Mouse (Mus musculus): Measurements from ENCODE around the gene Ampd2. TPM values are rescaled to one million over a fixed set of nuclear protein-coding genes. Genes with fewer than 3 reads are reported as not detected.

Gene Ampd2
- 38.6 and 42.2 TPM in 2 replicates for polyA plus RNA-seq (2014; fragmentation: Nextera tagmentation; extraction: Ambion mirVana)

DNA sequence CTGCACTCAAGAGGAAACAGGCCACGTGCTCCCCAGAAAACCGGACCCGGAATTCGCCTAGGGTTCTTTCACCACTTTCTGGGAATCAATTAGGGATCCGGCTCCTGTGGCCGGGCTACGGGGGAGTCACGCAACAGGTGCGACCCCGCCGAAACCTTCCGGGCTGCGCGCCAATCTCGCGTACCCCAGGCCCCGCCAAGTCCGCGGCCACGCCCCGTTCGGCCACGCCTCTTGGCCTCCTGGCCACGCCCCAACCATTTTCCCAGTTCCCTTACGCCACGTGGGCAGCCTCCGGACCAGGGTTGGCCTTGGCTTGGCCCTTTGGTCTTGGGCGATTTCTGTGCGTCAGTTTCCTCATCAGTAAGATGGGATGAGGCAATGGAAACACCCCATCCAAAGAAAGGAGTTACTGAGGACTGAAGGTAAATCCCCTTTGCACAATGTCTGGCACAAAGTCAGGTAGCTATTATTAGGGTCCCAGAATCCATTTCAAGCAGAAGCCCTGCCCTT, at the start of gene Ampd2:
Ampd2 (minus strand) TSS at position 182 of the 510 bp plus-strand sequence.
- H3K9ac ChIP-seq (ENCODE audit: low read length), result peak within 1 kb of the TSS; percentile 69
- DNase-seq (ENCODE audit: low spot score), result peak; percentile 91
- peak; percentile 28 for ATAC-seq (replicated peaks; ENCODE audit: low FRiP score, low TSS enrichment, low read depth)

DNA sequence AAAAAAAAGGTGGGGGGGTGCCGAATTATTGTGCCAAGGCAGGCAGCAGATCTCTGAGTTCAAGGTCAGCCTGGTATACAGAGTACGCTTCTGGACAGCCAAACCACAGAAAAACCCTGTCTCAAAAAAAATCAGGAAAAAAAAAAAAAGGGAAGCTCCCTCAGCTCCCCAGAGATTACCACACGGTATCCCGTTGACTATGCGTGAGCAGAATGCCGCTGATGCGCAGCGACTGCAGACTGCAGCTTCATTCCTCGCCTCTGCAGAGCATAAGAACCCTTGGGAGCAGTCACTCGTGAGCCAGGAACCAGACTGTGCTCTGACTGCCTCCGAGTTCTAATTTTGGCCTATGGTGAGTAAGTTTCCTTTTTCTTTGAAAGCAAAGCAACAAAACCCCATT, 48.2 kb upstream of the Ampd2 start:
- Histone ChIP-seq H3K4me3 (ENCODE audit: low read depth, low read length) (no peak overlapping the region), H3K4me1 (replicated peaks; ENCODE audit: control insufficient read depth, insufficient read depth, low read length) (no peaks in the 10 kb centered on the region; the same call in 1 of the 2 replicates), H3K27me3 (replicated peaks; ENCODE audit: control insufficient read depth, insufficient read depth, low read length) (no peaks in the 10 kb centered on the region), H3K27ac (ENCODE audit: low read depth) (no peak overlapping the region), H3K9me3 (ENCODE audit: control insufficient read depth, low read length) (no peaks in the 10 kb centered on the region), H3K36me3 (ENCODE audit: control insufficient read depth, insufficient read depth, low read length) (0 out of 2 replicates have a peak, but pooled peaks cover 2% of the 10 kb centered on the region), H3K4me2 (ENCODE audit: low read length) (no peak overlapping the region), H3K9ac (ENCODE audit: low read length) (no peak overlapping the region)
- 86% methylated on average over 11 of the region's 11 CpGs for WGBS
- DNase-seq (ENCODE audit: low spot score) (peak; percentile 50), ATAC-seq (replicated peaks; ENCODE audit: low FRiP score, low TSS enrichment, low read depth) (no peak)

More for the DNA sequence above, at the start of gene Ampd2:
- Histone ChIP-seq H3K27ac (ENCODE audit: low read depth) (peak within 1 kb of the TSS; percentile 95), H3K4me3 (ENCODE audit: low read depth, low read length) (peak within 1 kb of the TSS; percentile 54), H3K4me2 (ENCODE audit: low read length) (peak within 1 kb of the TSS; percentile 98), H3K9me3 (ENCODE audit: control insufficient read depth, low read length) (no peaks in the 10 kb centered on the region), H3K27me3 (replicated peaks; ENCODE audit: control insufficient read depth, insufficient read depth, low read length) (no peaks in the 10 kb centered on the region), H3K36me3 (ENCODE audit: control insufficient read depth, insufficient read depth, low read length) (no peaks in the 10 kb centered on the region), H3K4me1 (replicated peaks; ENCODE audit: control insufficient read depth, insufficient read depth, low read length) (peaks cover 46% of the 10 kb centered on the region)
- WGBS, result under 1% methylated on average over 29 of the region's 29 CpGs

GRCm38 (mm10) chr3:108132484-108132883, 46.0 kb upstream of the Ampd2 start:
- WGBS, result 89% methylated on average over 1 of the region's 1 CpGs
- H3K4me3 ChIP-seq (ENCODE audit: low read depth, low read length), result no peak overlapping the region
- ATAC-seq (replicated peaks; ENCODE audit: low FRiP score, low TSS enrichment, low read depth) (no peak), DNase-seq (ENCODE audit: low spot score) (peak; percentile 41)
- H3K9me3 ChIP-seq (ENCODE audit: control insufficient read depth, low read length), result no peaks in the 10 kb centered on the region
- no peaks in the 10 kb centered on the region for H3K27me3 ChIP-seq (replicated peaks; ENCODE audit: control insufficient read depth, insufficient read depth, low read length)
- H3K36me3 ChIP-seq (ENCODE audit: control insufficient read depth, insufficient read depth, low read length), result no peaks in the 10 kb centered on the region
- no peak overlapping the region for H3K9ac ChIP-seq (ENCODE audit: low read length)
- no peak overlapping the region for H3K27ac ChIP-seq (ENCODE audit: low read depth)
- peaks cover 6% of the 10 kb centered on the region; the same call in 1 of the 2 replicates for H3K4me1 ChIP-seq (replicated peaks; ENCODE audit: control insufficient read depth, insufficient read depth, low read length)
- H3K4me2 ChIP-seq (ENCODE audit: low read length), result no peak overlapping the region

DNA sequence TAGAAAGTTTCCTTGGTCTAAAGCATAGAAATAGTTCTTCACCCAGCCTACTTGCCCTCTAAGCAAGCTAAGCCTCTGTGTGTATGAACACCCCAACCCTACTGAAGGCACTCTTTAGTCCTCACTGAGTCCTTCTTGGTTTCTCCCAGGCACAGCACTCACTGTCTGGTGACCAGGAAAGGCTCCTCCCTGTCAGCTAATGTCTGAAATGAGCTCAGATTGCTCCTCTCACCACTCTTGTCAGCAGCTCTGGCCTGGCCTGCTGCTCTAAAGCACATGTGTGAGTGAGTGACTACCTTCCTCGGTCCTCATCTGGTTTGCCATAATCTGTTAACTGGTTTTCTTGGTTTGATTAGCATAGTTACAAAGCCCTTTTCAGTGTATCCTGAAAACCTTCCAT, 45.4 kb upstream of the Ampd2 start:
- WGBS, result 86% methylated on average over 1 of the region's 1 CpGs
- no peaks in the 10 kb centered on the region for H3K27me3 ChIP-seq (replicated peaks; ENCODE audit: control insufficient read depth, insufficient read depth, low read length)
- H3K9ac ChIP-seq (ENCODE audit: low read length), result no peak overlapping the region
- DNase-seq (ENCODE audit: low spot score), result peak; percentile 47
- ATAC-seq (replicated peaks; ENCODE audit: low FRiP score, low TSS enrichment, low read depth), result no peak
- H3K4me3 ChIP-seq (ENCODE audit: low read depth, low read length), result no peak overlapping the region
- H3K4me2 ChIP-seq (ENCODE audit: low read length), result no peak overlapping the region
- no peaks in the 10 kb centered on the region for H3K36me3 ChIP-seq (ENCODE audit: control insufficient read depth, insufficient read depth, low read length)
- 0 out of 2 replicates have a peak overlapping the region, but pooled peaks have one; percentile 18 for H3K27ac ChIP-seq (ENCODE audit: low read depth)
- no peaks in the 10 kb centered on the region for H3K9me3 ChIP-seq (ENCODE audit: control insufficient read depth, low read length)
- H3K4me1 ChIP-seq (replicated peaks; ENCODE audit: control insufficient read depth, insufficient read depth, low read length), result peaks cover 6% of the 10 kb centered on the region; the same call in 1 of the 2 replicates

- H3K36me3 ChIP-seq (ENCODE audit: control insufficient read depth, insufficient read depth, low read length), result no peaks in the 10 kb centered on the region
- WGBS, result 79% methylated on average over 5 of the region's 5 CpGs
- H3K9ac ChIP-seq (ENCODE audit: low read length), result no peak overlapping the region
- no peak overlapping the region for H3K4me3 ChIP-seq (ENCODE audit: low read depth, low read length)
- ATAC-seq (replicated peaks; ENCODE audit: low FRiP score, low TSS enrichment, low read depth) (0 out of 2 replicates have a peak, but pooled peaks have one; percentile 41), DNase-seq (ENCODE audit: low spot score) (peak; percentile 52)
- H3K4me2 ChIP-seq (ENCODE audit: low read length), result no peak overlapping the region
- H3K27ac ChIP-seq (ENCODE audit: low read depth), result 0 out of 2 replicates have a peak overlapping the region, but pooled peaks have one; percentile 18
- H3K9me3 ChIP-seq (ENCODE audit: control insufficient read depth, low read length), result no peaks in the 10 kb centered on the region
- peaks cover 6% of the 10 kb centered on the region; the same call in 1 of the 2 replicates for H3K4me1 ChIP-seq (replicated peaks; ENCODE audit: control insufficient read depth, insufficient read depth, low read length)
- no peaks in the 10 kb centered on the region for H3K27me3 ChIP-seq (replicated peaks; ENCODE audit: control insufficient read depth, insufficient read depth, low read length)
Measured at GRCm38 (mm10) chr3:108131216-108131615, 44.8 kb upstream of the Ampd2 start.

- Histone ChIP-seq H3K9ac (ENCODE audit: low read length) (no peak overlapping the region), H3K9me3 (ENCODE audit: control insufficient read depth, low read length) (no peaks in the 10 kb centered on the region), H3K4me2 (ENCODE audit: low read length) (no peak overlapping the region), H3K4me1 (replicated peaks; ENCODE audit: control insufficient read depth, insufficient read depth, low read length) (peaks cover 6% of the 10 kb centered on the region; the same call in 1 of the 2 replicates), H3K27me3 (replicated peaks; ENCODE audit: control insufficient read depth, insufficient read depth, low read length) (no peaks in the 10 kb centered on the region), H3K36me3 (ENCODE audit: control insufficient read depth, insufficient read depth, low read length) (no peaks in the 10 kb centered on the region), H3K27ac (ENCODE audit: low read depth) (no peak overlapping the region), H3K4me3 (ENCODE audit: low read depth, low read length) (no peak overlapping the region)
- ATAC-seq (replicated peaks; ENCODE audit: low FRiP score, low TSS enrichment, low read depth) (no peak), DNase-seq (ENCODE audit: low spot score) (no peak)
- WGBS, result 90% methylated on average over 4 of the region's 4 CpGs
Measured at GRCm38 (mm10) chr3:108129804-108130203, 43.4 kb upstream of the Ampd2 start.

DNA sequence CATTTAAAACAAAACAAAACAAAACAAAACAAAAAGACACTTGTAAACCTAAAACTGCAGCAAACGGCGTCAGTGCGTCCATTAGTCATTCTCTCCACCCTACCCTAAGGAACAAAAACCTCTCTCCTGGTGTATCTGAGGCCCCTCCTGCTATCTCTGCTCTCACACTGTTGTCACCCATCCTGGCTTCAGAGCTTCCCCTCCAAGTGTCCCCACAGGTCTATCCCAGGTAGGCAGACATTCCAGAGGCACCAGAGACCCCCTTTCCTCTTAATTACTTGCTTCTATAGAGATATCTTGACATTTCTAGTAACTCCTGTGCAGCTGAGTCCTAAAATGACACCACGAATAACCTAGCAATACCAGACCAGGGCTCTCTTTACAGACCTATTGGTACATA, 42.9 kb upstream of the Ampd2 start:
- Histone ChIP-seq H3K4me3 (ENCODE audit: low read depth, low read length) (no peak overlapping the region), H3K27ac (ENCODE audit: low read depth) (no peak overlapping the region), H3K9ac (ENCODE audit: low read length) (no peak overlapping the region), H3K27me3 (replicated peaks; ENCODE audit: control insufficient read depth, insufficient read depth, low read length) (no peaks in the 10 kb centered on the region), H3K9me3 (ENCODE audit: control insufficient read depth, low read length) (no peaks in the 10 kb centered on the region), H3K36me3 (ENCODE audit: control insufficient read depth, insufficient read depth, low read length) (no peaks in the 10 kb centered on the region), H3K4me2 (ENCODE audit: low read length) (no peak overlapping the region), H3K4me1 (replicated peaks; ENCODE audit: control insufficient read depth, insufficient read depth, low read length) (peaks cover 6% of the 10 kb centered on the region; the same call in 1 of the 2 replicates)
- no peak for ATAC-seq (replicated peaks; ENCODE audit: low FRiP score, low TSS enrichment, low read depth)
- 80% methylated on average over 4 of the region's 4 CpGs for WGBS
- DNase-seq (ENCODE audit: low spot score), result no peak

DNA sequence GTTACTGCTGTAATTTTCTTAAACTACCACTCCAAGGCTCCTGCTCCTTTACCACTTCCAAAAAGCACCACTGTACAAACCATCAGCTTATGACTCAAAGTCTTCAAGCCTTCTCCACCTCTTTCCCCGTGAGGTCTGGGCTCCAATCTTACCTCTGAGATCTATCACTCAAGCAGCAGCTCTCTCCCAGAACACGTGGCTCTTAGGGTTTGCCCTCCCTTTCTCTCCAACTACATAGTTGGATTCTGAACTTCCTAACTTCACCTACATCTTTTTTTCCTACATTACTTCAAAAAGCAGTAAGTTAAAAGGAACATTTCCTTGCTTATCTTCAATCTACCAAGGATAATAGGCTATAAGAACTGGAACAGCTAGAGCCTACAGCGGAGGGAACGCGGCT, 42.1 kb upstream of the Ampd2 start:
- Histone ChIP-seq H3K4me3 (ENCODE audit: low read depth, low read length) (no peak overlapping the region), H3K9ac (ENCODE audit: low read length) (no peak overlapping the region), H3K27ac (ENCODE audit: low read depth) (no peak overlapping the region), H3K9me3 (ENCODE audit: control insufficient read depth, low read length) (no peaks in the 10 kb centered on the region), H3K36me3 (ENCODE audit: control insufficient read depth, insufficient read depth, low read length) (peaks cover under 1% of the 10 kb centered on the region; the same call in 1 of the 2 replicates), H3K4me1 (replicated peaks; ENCODE audit: control insufficient read depth, insufficient read depth, low read length) (peaks cover 6% of the 10 kb centered on the region; the same call in 1 of the 2 replicates), H3K27me3 (replicated peaks; ENCODE audit: control insufficient read depth, insufficient read depth, low read length) (no peaks in the 10 kb centered on the region), H3K4me2 (ENCODE audit: low read length) (no peak overlapping the region)
- 75% methylated on average over 5 of the region's 5 CpGs for WGBS
- no peak for DNase-seq (ENCODE audit: low spot score)
- no peak for ATAC-seq (replicated peaks; ENCODE audit: low FRiP score, low TSS enrichment, low read depth)

GRCm38 (mm10) chr3:108126327-108126726, 39.9 kb upstream of the Ampd2 start:
- no peak overlapping the region for H3K27ac ChIP-seq (ENCODE audit: low read depth)
- WGBS, result 82% methylated on average over 3 of the region's 3 CpGs
- no peak for ATAC-seq (replicated peaks; ENCODE audit: low FRiP score, low TSS enrichment, low read depth)

More at GRCm38 (mm10) chr3:108126327-108126726, 39.9 kb upstream of the Ampd2 start:
- no peak overlapping the region for H3K4me2 ChIP-seq (ENCODE audit: low read length)
- peaks cover 22% of the 10 kb centered on the region for H3K36me3 ChIP-seq (ENCODE audit: control insufficient read depth, insufficient read depth, low read length)
- no peak overlapping the region for H3K9ac ChIP-seq (ENCODE audit: low read length)
- H3K27me3 ChIP-seq (replicated peaks; ENCODE audit: control insufficient read depth, insufficient read depth, low read length), result no peaks in the 10 kb centered on the region
- H3K4me3 ChIP-seq (ENCODE audit: low read depth, low read length), result no peak overlapping the region
- H3K4me1 ChIP-seq (replicated peaks; ENCODE audit: control insufficient read depth, insufficient read depth, low read length), result peaks cover 6% of the 10 kb centered on the region; the same call in 1 of the 2 replicates
- no peaks in the 10 kb centered on the region for H3K9me3 ChIP-seq (ENCODE audit: control insufficient read depth, low read length)
- DNase-seq (ENCODE audit: low spot score), result no peak

Data from intestine, embryonic 14.5 days (tissue).